Mouse (Mus musculus) ES-Bruce4 (cell line): ENCODE measurements at regions not wholly inside any gene's neighbourhood (a gene's known extent, or its start where the extent isn't known, plus 50 kb on each side); places are given as distances from the start of the nearest gene placed in this dataset.

Experiments
- H3K27ac ChIP-seq: 2 replicates; pipeline ENCODE4 v1.5.1; 2012; ENCODE audit warnings: low read length, inconsistent platforms; ENCODE audit not compliant: insufficient read depth
- H3K27me3 ChIP-seq: 2 replicates; pipeline ENCODE4 v1.6.1; 2012; ENCODE audit warnings: mild to moderate bottlenecking, low read length, inconsistent platforms; ENCODE audit not compliant: control insufficient read depth, poor library complexity, insufficient read depth, severe bottlenecking
- H3K36me3 ChIP-seq: 2 replicates; pipeline ENCODE4 v1.6.1; 2012; ENCODE audit warnings: inconsistent platforms, mild to moderate bottlenecking, low read length, moderate library complexity; ENCODE audit not compliant: control insufficient read depth, poor library complexity, insufficient read depth, severe bottlenecking
- H3K4me1 ChIP-seq: one replicate; pipeline ENCODE4 v1.8.1; 2011; ENCODE audit warnings: low read length; ENCODE audit not compliant: control insufficient read depth, insufficient read depth
- H3K4me3 ChIP-seq: 2 replicates; pipeline ENCODE4 v1.5.1; 2011; ENCODE audit warnings: low read depth, mild to moderate bottlenecking, low read length
- H3K9ac ChIP-seq: 2 replicates; pipeline ENCODE4 v1.6.1; 2012; ENCODE audit warnings: low read depth, mild to moderate bottlenecking, inconsistent platforms; ENCODE audit not compliant: poor library complexity, severe bottlenecking
- H3K9me3 ChIP-seq: replicated peaks from 2 replicates; pipeline ENCODE4 v1.6.1; 2012; ENCODE audit warnings: mild to moderate bottlenecking, low read length, inconsistent platforms; ENCODE audit not compliant: control insufficient read depth, poor library complexity, insufficient read depth, severe bottlenecking
- CTCF ChIP-seq: IDR thresholded peaks from one replicate; pipeline ENCODE4 v1.8.1; 2011; ENCODE audit warnings: low read depth, low read length
- EP300 ChIP-seq: IDR thresholded peaks from 2 replicates; pipeline ENCODE4 v1.6.1; 2011; ENCODE audit warnings: low read depth, low read length; ENCODE audit not compliant: insufficient read depth
- POLR2A ChIP-seq: IDR thresholded peaks from one replicate; pipeline ENCODE4 v1.8.1; 2011; ENCODE audit warnings: low read length; ENCODE audit not compliant: insufficient read depth

GRCm38 (mm10) chr12:107762140-107762539, 241.3 kb downstream of the Bcl11b start:
- H3K4me1 ChIP-seq: no peaks in the 10 kb centered on the region
- H3K36me3 ChIP-seq: no peaks in the 10 kb centered on the region
- H3K4me3 ChIP-seq: no peak overlapping the region
- H3K27ac ChIP-seq: no peak overlapping the region
- no peak overlapping the region for H3K9ac ChIP-seq
- TF ChIP-seq EP300 (no peak), CTCF (no peak), POLR2A (no peak)
- no peaks in the 10 kb centered on the region for H3K9me3 ChIP-seq
- no peaks in the 10 kb centered on the region for H3K27me3 ChIP-seq

GRCm38 (mm10) chr12:107769801-107770515, 233.4 kb downstream of the Bcl11b start:
- Histone ChIP-seq H3K27ac (no peak overlapping the region), H3K9ac (no peak overlapping the region), H3K9me3 (no peaks in the 10 kb centered on the region), H3K27me3 (no peaks in the 10 kb centered on the region), H3K4me3 (no peak overlapping the region), H3K36me3 (no peaks in the 10 kb centered on the region), H3K4me1 (no peaks in the 10 kb centered on the region)
- TF ChIP-seq CTCF (no peak), EP300 (no peak), POLR2A (no peak)

GRCm38 (mm10) chr12:107770516-107770836, 232.9 kb downstream of the Bcl11b start:
- no peaks in the 10 kb centered on the region for H3K9me3 ChIP-seq
- no peaks in the 10 kb centered on the region for H3K36me3 ChIP-seq
- no peak overlapping the region for H3K27ac ChIP-seq
- no peaks in the 10 kb centered on the region for H3K27me3 ChIP-seq
- no peak overlapping the region for H3K4me3 ChIP-seq
- no peaks in the 10 kb centered on the region for H3K4me1 ChIP-seq
- TF ChIP-seq CTCF (no peak), EP300 (no peak), POLR2A (no peak)
- H3K9ac ChIP-seq: no peak overlapping the region

DNA sequence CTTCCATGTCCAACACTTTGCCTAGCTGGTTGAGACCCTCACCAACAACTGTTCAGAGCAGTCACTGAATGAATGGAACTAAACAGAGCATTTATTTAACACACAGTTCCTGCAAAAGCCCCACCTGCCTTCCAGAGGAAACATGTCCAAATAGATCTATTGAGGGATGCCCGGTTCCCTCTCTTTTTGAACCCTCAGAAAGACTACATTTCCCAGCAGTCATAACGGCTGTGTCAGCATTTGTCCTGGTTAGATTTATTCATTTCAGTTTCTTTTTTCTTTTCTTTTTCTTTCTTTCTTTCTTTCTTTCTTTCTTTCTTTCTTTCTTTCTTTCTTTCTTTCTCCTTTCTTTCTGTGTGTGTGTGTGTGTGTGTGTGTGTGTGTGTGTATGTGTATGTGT, 232.1 kb downstream of the Bcl11b start:
- TF ChIP-seq EP300: no peak
- no peak for TF ChIP-seq POLR2A
- no peak for TF ChIP-seq CTCF
- no peaks in the 10 kb centered on the region for H3K9me3 ChIP-seq
- H3K27ac ChIP-seq: no peak overlapping the region
- H3K36me3 ChIP-seq: no peaks in the 10 kb centered on the region
- H3K27me3 ChIP-seq: no peaks in the 10 kb centered on the region
- H3K4me1 ChIP-seq: no peaks in the 10 kb centered on the region
- no peak overlapping the region for H3K4me3 ChIP-seq
- no peak overlapping the region for H3K9ac ChIP-seq

GRCm38 (mm10) chr12:107771809-107772208, 231.6 kb downstream of the Bcl11b start:
- no peak overlapping the region for H3K4me3 ChIP-seq
- no peaks in the 10 kb centered on the region for H3K4me1 ChIP-seq
- no peak overlapping the region for H3K27ac ChIP-seq
- no peaks in the 10 kb centered on the region for H3K36me3 ChIP-seq
- no peak for TF ChIP-seq POLR2A
- TF ChIP-seq CTCF: no peak
- no peak for TF ChIP-seq EP300
- H3K27me3 ChIP-seq: no peaks in the 10 kb centered on the region
- H3K9me3 ChIP-seq: no peaks in the 10 kb centered on the region
- H3K9ac ChIP-seq: no peak overlapping the region

DNA sequence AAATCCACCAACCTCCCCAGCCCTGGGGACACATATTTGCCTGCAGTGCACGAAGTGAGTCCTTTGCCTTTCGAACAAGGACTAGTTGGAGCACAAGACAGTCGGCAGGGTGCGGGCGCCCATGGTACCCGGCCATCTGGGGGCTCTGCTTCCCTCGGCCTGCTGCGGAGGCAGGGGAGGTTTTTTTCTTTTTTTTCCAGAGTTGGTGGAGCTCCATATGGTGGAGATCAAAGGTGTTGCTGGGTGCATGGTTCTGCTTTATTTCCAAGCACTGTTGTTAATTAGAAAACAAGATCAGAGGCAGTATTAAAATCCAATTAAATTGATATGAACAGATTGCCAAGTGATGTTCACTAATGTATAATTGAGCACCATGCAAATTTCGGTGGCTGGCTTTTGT, 225.4 kb downstream of the Bcl11b start:
- Histone ChIP-seq H3K27ac (no peak overlapping the region), H3K27me3 (no peaks in the 10 kb centered on the region), H3K9me3 (no peaks in the 10 kb centered on the region)

More for the DNA sequence above, 225.4 kb downstream of the Bcl11b start:
- Histone ChIP-seq H3K4me3 (no peak overlapping the region), H3K9ac (no peak overlapping the region), H3K4me1 (no peaks in the 10 kb centered on the region), H3K36me3 (no peaks in the 10 kb centered on the region)
- TF ChIP-seq EP300 (no peak), POLR2A (no peak), CTCF (no peak)
